Comparison of ENCODE assay signal across 8 mouse cellular contexts in genomic region chr15:85337219-85337618, GRCm38 (mm10). TPM values are rescaled to one million over a fixed set of nuclear protein-coding genes. Genes with fewer than 3 reads are reported as not detected.
DNase-seq lines count a peak whose midpoint lies in the region; ATAC-seq and TF ChIP-seq lines count a peak whose summit lies in the region.

No protein-coding gene starts in this region.

- TF ChIP-seq CTCF in spleen, adult 2 months (IDR thresholded peaks at IDR 0.05; ENCODE audit: extremely low read depth, insufficient read depth, insufficient read length, insufficient replicate concordance), result no peak

- H3K4me2 ChIP-seq in limb, embryonic 14.5 days (replicated peaks; ENCODE audit: low read depth, low read length, severe bottlenecking), result peak overlapping the region; percentile 79
- H3K4me2 ChIP-seq in stomach, embryonic 14.5 days (replicated peaks; ENCODE audit: low read depth, low read length), result peak overlapping the region; percentile 81

- H3K9me3 ChIP-seq in limb, embryonic 14.5 days (ENCODE audit: control insufficient read depth, low read length), result no peaks in the 10 kb centered on the region
- no peaks in the 10 kb centered on the region for H3K9me3 ChIP-seq in stomach, embryonic 14.5 days (ENCODE audit: control insufficient read depth, low read depth, low read length)

- peaks cover 7% of the 10 kb centered on the region; the same call in 1 of the 2 replicates for H3K4me1 ChIP-seq in spleen, adult 2 months (ENCODE audit: control insufficient read depth, insufficient read depth, insufficient read length)
- peaks cover 8% of the 10 kb centered on the region for H3K4me1 ChIP-seq in limb, embryonic 14.5 days (ENCODE audit: control insufficient read depth, insufficient read depth, low read length)
- peaks cover 8% of the 10 kb centered on the region; the same call in 1 of the 2 replicates for H3K4me1 ChIP-seq in stomach, embryonic 14.5 days (ENCODE audit: control insufficient read depth, insufficient read depth, low read length)

- peak overlapping the region; percentile 90 for H3K9ac ChIP-seq in limb, embryonic 14.5 days (ENCODE audit: low read depth, low read length, severe bottlenecking)
- H3K9ac ChIP-seq in stomach, embryonic 14.5 days (replicated peaks; ENCODE audit: low read depth, low read length), result peak overlapping the region; percentile 87

- H3K27ac ChIP-seq in spleen, adult 2 months (ENCODE audit: insufficient read depth, low read length), result no peak overlapping the region
- peak overlapping the region; percentile 96 for H3K27ac ChIP-seq in limb, embryonic 14.5 days (replicated peaks; ENCODE audit: low read depth, low read length)
- H3K27ac ChIP-seq in stomach, embryonic 14.5 days (ENCODE audit: low read length), result peak overlapping the region; percentile 91; the same call in 1 of the 2 replicates

- peak; percentile 38 for DNase-seq in cerebellum, adult 11-12 months
- no peak for DNase-seq in cerebellum, adult 9-10 months
- no peak for DNase-seq in spleen, adult 2 months (ENCODE audit: low read depth in 1 of 2, low spot score in 2 of 2)
- no peak for DNase-seq in spleen, postnatal 36 days (ENCODE audit: low spot score in 2 of 2)
- no peak for DNase-seq in limb, embryonic 14.5 days (ENCODE audit: low spot score)
- DNase-seq in layer of hippocampus, postnatal 36 days, result no peak
- no peak for DNase-seq in right cerebral cortex, postnatal 25 days

- no peak for ATAC-seq in limb, embryonic 14.5 days (ENCODE audit: low FRiP score, low read depth)
- ATAC-seq in stomach, embryonic 14.5 days (ENCODE audit: insufficient number of reproducible peaks, insufficient read depth, low FRiP score, low read depth), result no peak

- peak overlapping the region; percentile 95; the same call in 1 of the 2 replicates for H3K4me3 ChIP-seq in spleen, adult 2 months (ENCODE audit: extremely low read depth, insufficient read depth, insufficient read length)
- H3K4me3 ChIP-seq in limb, embryonic 14.5 days (replicated peaks; ENCODE audit: low read length), result peak overlapping the region; percentile 93
- H3K4me3 ChIP-seq in stomach, embryonic 14.5 days (ENCODE audit: low read depth, low read length), result peak overlapping the region; percentile 94

- H3K27me3 ChIP-seq in spleen, adult 2 months (ENCODE audit: control insufficient read depth, insufficient read depth, low read length), result no peaks in the 10 kb centered on the region
- H3K27me3 ChIP-seq in limb, embryonic 14.5 days (ENCODE audit: control insufficient read depth, insufficient read depth, low read length), result no peaks in the 10 kb centered on the region
- no peaks in the 10 kb centered on the region for H3K27me3 ChIP-seq in stomach, embryonic 14.5 days (ENCODE audit: control insufficient read depth, insufficient read depth, low read length)

- 34% methylated on average over 9 of the region's 9 CpGs for WGBS in spleen, adult 2 months
- 49% methylated on average over 9 of the region's 9 CpGs for WGBS in limb, embryonic 14.5 days
- 42% methylated on average over 9 of the region's 9 CpGs for WGBS in stomach, embryonic 14.5 days

- no peak for TF ChIP-seq POLR2A in spleen, adult 2 months (IDR thresholded peaks at IDR 0.05; ENCODE audit: low read depth, low read length)
- no peak for TF ChIP-seq POLR2A in limb, embryonic 14.5 days (IDR thresholded peaks at IDR 0.05; ENCODE audit: borderline replicate concordance, extremely low read depth, insufficient read depth, insufficient read length)

- no peaks in the 10 kb centered on the region for H3K36me3 ChIP-seq in spleen, adult 2 months (ENCODE audit: control insufficient read depth, insufficient read depth, low read length)
- H3K36me3 ChIP-seq in limb, embryonic 14.5 days (ENCODE audit: control insufficient read depth, insufficient read depth, low read length), result no peaks in the 10 kb centered on the region
- H3K36me3 ChIP-seq in stomach, embryonic 14.5 days (ENCODE audit: control insufficient read depth, insufficient read depth, low read length), result no peaks in the 10 kb centered on the region

RNA-seq across cellular contexts. Expression of gene Atxn10, which starts 1.2 kb away (rescaled TPM):
- 35.7 and 56.2 TPM in 2 replicates for polyA plus RNA-seq in spleen, adult 2 months (2012; rRNA removed)
- 166 and 187 TPM in 2 replicates for polyA plus RNA-seq in limb, embryonic 14.5 days (2012; rRNA removed)
- polyA plus RNA-seq in limb, embryonic 14.5 days (2014; fragmentation: Nextera tagmentation; extraction: Ambion mirVana), result 300 and 330 TPM in 2 replicates
- 258 and 265 TPM in 2 replicates for polyA plus RNA-seq in stomach, embryonic 14.5 days (2014; fragmentation: Nextera tagmentation; extraction: Ambion mirVana)
- 100 to 1,000 TPM; 290 to 315 TPM for total RNA-seq in layer of hippocampus, postnatal 36 days (2021)
